Mouse (Mus musculus) brain, embryonic 14.5 days (tissue): ENCODE measurements at regions not wholly inside any gene's neighbourhood (a gene's known extent, or its start where the extent isn't known, plus 50 kb on each side); places are given as distances from the start of the nearest gene placed in this dataset.

Experiments used
- CTCF ChIP-seq: fragments of 200-500 bp; IDR thresholded peaks from 2 replicates; pipeline ENCODE4 v1.5.1; 2012; ENCODE audit warnings: inconsistent platforms, mild to moderate bottlenecking, moderate library complexity, borderline replicate concordance; ENCODE audit not compliant: insufficient read depth, insufficient read length; ENCODE audit errors: extremely low read depth
- POLR2A ChIP-seq: fragments of 200-500 bp; IDR thresholded peaks from 2 replicates; pipeline ENCODE4 v1.6.1; 2012; ENCODE audit warnings: mild to moderate bottlenecking, inconsistent platforms, borderline replicate concordance; ENCODE audit not compliant: poor library complexity, insufficient read depth, insufficient read length, severe bottlenecking; ENCODE audit errors: extremely low read depth

DNA sequence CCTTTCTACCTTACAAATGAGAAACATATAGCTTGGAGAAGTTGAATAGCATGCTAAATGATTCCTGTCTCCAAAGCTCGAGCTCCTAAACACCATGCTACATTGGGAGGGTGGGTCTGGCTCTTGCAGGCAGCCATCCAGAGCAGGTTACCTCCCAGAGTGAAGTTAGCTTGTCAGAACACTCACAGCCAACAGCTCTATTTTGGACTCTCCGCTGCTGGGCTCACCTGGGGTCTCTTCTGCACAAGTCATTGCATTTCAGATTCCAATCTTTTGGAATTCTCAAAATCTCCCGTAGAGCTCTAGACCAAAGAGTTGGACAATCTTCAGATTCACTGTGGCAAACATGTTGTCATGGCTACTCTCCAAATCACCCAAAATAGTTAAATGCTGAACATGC, 142.0 kb upstream of the Hnrnpa3 start:
- no peak for TF ChIP-seq POLR2A
- TF ChIP-seq CTCF = no peak
